Mouse (Mus musculus): ENCODE results near the gene Cd37.
A peak's percentile ranks its signal among the peaks of the same experiment; 100 is the strongest.
"Not testable (repeated sequence)": the region's sequence is repeated elsewhere in the genome, so short reads cannot be mapped to it uniquely, and the experiment has no call there.

Cd37 gene

DNA sequence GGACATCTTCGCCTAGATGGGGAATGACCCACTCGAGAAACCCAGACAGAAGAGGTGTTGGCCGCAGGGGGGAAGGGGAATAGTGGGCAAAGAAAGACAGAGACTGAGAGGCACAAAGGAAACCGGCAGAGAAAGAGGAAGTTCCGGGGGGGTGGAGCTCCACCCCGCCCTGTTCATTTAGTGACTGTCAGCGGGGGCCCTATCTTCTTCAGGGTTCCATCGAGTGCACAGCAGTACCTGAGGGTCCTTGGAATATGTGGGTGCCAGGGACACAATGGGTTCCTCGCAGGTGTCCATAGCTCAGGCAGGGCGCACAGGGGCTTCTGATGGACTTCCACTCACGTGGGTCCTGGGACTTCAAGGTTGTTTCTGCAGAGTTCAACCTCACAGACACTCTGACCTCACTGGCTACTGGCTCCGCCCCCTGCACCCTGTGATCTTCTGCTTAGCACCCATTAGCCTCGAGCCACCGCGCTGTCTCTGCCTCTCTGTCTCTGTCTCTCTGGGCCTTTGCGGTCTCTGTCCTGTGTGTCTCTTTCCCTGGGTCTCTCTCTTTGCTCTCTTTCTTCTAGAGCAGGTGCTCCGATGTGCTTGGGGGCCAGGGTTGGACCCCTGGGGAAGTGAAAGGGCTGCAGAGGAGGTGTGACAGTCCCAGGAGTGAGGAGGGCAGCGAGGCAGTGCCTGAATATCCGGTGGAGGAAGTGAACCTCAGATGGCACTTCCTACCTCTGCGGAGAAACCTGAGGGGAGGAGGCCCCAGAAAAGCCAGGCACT, at the start of gene Cd37:
Gene Cd37 (minus strand): TSS at position 393 of the 774 bp plus-strand sequence.
- no peak for DNase-seq (ENCODE audit: low read depth, low spot score)

DNA sequence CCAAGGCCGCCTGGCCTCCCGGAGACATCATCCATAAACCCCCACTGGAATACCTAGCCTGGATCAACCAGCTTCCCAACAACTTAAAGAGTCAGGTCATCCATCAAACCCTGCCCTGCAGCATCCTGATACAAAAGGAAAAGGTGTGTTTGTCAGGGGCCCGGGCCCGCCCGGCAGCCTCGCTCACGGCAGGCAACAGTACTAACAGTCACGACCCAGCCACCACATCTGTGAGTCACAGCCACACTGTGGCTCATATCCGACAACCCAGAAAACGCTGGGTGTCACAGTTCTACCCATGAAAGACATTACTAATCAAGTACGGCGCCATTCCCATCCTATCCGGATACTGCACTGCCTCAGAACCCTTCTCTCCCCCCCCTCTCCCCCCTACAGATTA, 47.6 kb upstream of the Cd37 start:
- DNase-seq (ENCODE audit: low read depth, low spot score): no peak

DNA sequence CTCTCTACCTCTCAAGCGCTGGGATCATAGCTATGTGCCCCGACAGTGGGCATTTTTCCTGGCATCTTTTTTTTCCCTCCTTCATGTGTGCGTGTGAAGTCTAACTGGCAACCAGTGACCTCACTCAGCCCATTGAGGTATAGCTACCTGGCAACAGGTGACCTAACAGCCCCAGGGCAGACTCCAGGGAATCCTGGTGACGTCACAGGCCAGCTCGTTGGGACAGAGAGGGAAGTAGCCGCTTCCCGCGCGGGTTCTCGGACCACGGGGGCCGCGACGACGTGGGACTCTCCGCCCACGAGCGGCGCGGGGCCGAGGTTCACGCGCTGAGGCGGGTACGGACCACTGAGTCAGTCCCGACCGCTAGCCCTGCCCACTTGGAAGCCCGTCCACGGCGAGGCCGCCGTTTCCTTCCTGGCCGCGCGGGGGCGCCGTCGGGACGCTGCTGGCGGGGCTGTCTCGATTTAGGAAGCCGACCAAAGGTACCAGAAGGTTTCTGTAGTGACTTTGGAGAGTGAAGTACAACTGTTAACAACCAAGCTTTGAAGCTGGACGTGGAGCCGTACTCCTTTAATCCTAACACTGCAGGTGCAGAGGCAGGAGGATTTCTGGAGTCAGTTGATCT, 38.3 kb upstream of the Cd37 start, which contains the start of gene Slc6a21:
Gene Slc6a21 (plus strand): TSS at position 378 of the 625 bp plus-strand sequence.
- DNase-seq (ENCODE audit: low read depth, low spot score): peak; percentile 37

DNA sequence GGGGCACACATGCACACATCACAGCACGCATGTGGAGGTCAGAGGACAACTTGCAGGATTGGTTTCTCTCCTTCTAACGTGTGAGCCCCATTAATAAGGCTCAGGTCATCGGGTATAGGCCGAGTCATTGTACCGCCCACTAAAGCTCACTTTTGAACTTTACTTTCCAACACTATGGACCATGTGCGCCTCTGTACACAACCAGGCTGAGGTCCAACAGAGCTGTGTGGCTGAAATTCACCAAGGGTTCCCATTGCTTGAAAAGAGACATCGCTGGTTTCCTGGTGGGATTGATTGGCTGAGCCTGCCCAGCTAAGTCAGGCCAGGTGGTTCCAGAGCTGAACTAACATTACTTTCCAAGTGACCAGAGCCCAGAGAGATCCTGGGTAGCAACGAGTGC, 34.8 kb upstream of the Cd37 start:
- DNase-seq (ENCODE audit: low read depth, low spot score): no peak

DNA sequence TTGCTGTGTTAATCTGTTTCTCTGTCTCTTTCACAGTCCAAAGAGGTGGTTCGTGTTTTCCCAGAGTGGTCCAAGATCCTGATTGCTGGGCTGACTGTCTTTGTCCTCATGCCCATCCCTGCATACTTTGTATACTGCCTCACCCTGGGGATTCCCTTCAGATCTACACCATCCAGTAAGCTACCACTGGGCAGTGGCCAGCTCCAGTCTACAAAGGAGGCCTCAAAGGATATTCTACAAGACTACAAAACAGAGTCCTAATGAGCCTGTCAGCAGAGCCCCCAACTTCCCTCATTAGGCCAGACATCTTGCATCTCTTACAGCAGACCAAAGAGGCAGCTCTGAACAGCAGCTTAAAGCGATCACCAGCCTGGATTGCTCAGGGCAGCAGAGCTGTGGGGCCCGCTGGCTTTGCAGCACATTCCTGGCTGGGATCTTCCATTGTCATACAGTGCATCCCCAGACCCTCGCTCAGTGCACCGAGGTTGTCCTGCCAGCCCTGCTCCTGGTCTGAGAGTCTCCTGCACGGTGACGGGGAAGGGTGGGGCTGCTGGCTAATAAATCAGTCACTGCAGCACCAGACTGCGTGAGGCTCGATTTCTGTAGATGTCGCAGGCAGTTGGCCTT, 34.0 kb upstream of the Cd37 start:
- no peak for DNase-seq (ENCODE audit: low read depth, low spot score)

DNA sequence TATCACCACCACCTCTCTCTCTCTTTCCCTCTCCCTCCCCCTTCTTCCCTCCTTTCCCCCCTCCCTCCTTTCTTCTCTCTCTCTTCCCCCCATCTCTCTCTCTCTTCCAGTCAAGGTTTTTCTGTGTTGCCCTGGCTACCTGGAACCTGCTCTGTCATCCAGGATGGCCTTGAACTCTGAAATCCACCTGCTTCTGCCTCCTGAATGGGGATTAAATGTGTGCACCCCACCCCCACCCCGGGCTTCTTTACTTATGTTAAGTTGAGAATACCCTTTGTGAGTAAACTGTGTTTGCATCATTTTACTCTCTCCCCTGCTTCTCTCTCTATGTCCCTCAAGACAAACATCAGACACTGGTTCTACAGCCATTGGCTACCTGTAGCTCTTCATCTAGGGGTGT, 26.6 kb upstream of the Cd37 start:
- no peak for DNase-seq (ENCODE audit: low read depth, low spot score)

DNA sequence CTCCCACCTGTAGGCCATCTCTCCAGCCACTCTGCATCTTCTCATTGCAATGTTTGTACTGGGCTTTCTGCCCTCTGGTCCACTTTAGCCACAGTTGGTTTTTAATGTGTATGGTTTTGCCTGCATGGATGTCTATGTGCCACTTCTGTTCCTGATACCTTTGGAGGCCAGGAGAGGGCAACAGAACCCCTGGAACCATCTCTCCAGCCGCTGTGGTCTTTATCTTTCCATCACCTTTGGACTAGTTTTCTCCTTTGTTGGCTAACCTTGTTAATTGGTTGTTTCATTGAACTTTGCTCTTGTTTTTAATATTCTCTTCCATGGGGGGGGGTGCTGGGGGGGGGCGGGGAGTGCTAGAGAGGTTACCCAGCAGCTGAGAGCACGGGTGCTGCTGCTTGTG, 25.4 kb upstream of the Cd37 start:
- DNase-seq (ENCODE audit: low read depth, low spot score): no peak

DNA sequence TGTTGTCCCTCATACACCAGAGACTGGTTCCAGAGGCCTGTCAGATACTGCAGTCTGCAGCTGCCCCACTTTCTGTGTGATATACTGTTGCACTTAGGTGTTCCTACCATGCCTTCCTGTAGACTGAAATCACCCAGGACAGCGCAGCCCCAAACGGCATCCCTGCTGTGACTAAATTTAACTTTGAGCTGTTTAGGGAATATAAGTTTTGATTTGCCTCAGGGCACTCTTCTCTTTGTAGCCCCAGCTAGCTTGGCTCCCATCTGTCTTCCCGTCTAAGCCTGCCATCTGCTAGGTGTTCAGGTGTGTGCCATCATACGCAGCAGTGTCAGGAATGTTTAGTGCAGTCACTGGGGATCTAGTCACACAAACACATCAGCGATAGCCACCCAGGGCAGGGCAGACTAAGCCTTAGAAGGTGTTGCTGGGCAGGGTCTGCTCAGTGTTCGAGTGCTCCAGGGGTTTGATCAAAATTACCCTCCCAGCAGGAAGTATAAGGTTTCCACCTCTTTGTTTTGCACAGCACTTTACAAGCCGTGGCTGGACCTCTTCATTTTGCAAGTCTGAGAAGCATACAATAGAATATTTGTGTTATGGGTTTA, 24.2 kb upstream of the Cd37 start:
- DNase-seq (ENCODE audit: low read depth, low spot score): no peak

DNA sequence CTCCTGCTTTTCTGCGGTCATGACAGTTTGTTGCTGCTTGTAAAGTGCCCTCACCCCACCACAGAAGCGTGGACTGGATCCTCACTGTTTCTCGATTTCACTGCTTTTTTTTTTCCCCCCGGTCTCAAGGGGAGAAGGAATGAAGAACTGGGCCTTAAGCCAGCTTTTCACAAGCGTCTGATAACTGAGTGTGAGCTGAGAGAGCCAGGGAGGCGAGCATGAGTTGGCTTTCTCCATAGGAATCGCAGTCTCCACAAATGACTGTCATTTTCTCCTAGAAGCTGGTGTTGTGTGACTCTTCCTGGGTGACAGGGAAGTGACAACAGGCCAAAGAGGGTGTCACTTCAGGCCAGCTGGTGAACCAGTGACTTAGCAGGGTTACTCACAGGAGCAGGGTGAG, 23.4 kb upstream of the Cd37 start:
- DNase-seq (ENCODE audit: low read depth, low spot score): no peak

DNA sequence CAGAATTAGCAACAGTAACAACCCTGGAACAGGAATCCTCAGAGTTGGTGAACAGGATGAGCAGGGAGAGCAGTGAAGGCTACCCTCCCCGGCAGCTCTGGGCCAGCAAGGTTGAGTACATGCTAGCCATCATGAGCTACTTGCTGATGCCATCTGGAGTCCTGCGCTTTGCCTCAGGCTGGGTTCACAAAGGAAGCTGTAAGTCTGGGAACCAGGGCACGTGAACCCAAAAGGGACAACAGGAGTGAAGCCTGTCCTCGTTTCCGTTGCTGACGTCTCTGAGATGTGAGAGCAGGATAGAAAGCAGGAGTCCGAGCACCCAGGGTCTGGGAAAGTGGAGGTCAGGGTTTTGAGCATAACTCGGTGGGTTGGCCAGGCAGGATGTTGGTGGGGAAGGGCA, 20.4 kb upstream of the Cd37 start:
- no peak for DNase-seq (ENCODE audit: low read depth, low spot score)

DNA sequence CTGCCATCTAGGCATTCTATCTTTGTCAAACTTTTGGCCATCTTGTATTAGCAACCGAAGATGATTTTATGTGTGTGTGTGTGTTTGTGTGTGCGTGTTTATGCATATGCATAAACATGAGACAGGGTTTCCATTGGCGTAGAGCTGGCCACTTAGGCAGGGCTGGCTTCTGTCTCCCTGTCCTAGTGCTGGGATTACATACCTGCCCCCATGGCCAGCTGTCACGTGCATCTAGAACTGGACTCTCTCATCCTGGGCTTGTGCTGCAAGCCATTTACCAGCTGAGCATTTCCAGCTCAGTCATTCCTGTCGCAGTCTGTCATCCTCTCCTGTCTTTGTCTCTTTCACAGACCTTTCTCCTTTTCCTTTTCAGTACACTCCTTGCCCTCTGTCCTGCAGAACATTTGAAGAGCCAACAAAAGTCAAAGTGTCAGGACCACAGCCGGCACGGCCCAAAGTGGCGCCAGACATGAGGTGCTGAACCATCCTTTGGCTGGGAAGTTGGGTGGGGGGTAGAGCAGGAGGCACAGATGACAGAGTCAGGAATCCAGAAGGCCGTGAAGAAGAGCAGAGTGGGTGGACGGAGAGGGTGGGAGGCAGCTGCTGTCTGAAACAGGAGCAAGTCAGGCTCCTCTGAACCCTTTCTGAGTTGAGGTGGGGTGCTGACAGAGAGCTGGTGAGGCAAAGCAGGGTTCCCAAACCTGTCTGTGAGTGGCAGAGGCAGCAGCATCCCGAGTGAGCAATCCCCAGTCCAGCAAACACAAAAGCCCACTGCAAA, 18.3 kb upstream of the Cd37 start:
- DNase-seq (ENCODE audit: low read depth, low spot score): no peak

DNA sequence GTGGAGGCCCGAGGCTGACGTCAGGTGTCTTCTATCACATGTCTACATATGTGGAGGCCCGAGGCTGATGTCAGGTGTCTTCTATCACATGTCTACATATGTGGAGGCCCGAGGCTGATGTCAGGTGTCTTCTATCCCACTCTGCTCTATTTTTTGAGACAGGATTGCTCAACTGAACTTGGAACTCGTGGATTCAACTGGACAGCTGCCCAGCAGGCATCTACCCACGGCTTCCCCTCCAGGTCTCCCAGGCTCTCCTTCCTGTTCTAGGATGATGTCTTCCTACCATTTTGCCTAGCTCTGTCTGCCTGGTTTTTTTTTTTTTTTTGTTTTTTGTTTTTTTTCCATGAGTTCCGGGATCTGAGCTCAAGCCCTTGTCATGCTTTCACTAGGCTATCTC, 16.9 kb upstream of the Cd37 start:
- DNase-seq (ENCODE audit: low read depth, low spot score): not testable (repeated sequence)

DNA sequence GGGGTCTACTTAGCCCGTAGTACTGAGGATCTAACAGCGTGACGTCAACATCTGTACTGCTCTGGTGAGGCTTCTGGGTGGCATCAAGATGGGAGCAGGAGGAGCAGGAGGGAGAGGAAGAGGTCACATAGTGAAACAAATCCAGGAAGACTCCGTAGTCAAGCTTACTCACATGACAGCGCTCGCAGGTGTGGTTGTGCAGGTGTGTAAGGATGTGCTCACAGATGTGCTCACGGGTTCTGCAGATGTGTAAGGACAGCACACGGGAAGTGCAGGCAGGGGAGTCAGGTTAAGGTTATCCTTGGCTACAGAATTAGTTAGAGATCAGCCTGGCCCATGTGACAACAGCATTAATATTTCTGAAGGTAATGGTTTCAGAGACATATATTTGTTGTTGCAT, 14.9 kb upstream of the Cd37 start:
- DNase-seq (ENCODE audit: low read depth, low spot score): no peak

DNA sequence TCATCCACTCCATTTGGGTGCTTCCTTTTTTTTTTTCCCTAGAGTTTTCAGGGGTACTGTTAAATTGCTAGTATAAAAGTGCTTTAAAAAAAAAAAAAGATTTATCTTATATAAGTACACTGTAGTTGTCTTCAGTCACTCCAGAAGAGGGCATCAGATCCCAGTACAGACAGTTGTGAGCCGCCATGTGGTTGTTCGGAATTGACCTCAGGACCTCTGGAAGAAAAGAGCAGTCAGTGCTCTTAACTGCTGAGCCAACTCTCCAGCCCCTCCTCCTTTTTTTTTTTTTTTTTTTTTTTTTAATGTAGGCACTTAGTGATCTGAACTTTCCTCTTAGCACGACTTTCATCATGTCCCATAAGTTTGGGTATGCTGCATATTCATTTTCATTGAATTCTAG, 8.8 kb upstream of the Cd37 start:
- no peak for DNase-seq (ENCODE audit: low read depth, low spot score)

DNA sequence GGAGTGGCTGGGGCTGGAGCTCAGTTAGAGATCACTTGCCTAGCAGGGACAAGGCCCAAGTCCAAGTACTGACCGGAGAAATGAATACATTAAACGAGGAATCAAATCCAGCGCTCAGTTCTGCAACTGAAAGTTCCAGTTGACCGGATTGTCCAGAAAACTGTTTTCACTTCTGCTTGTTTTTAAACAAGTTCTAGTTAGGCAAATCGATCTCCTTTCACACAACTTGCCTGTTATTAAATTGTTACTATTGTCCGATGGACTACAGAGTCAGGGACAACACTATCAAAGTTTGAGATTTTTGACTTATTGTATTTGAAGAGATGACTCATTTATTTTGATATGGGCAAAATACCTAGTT, 2.5 kb upstream of the Cd37 start:
- DNase-seq (ENCODE audit: low read depth, low spot score): no peak

DNA sequence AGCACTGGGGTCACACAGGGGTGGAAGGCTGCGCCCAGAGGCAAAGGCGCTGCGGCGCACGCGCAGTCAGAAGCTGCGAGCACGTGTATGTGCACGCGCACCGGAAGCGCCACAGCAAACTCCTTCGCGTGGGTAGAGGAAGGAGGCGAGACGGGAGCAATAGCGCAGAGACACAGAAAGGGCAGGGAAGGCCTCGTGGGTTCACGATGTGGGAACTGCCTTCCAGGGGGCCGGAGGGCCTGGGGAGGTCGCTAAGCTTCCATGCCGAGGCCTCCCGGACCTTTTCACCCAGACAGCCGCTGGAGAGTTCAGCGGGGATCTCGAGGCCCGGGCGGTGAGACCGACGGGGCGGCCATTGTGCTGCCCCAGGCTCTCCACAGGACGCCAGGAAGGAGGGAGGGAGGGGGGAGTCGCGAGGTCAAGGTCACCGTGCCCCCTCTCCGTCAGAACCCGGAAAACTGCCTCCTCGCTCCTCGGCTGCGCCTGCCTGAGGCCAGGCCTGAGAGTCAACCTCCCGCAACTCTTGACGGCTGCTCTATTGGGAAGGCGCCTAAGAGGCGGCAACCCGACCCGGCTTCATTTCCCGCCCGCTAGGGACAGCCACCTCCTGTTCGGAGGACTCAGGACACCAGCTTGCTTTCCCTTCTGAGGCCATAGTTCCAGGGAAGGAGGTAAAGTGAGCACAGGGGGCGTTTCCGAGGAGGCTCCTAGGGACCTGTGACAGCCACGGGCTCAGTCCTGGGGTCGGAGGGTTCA, 1.9 kb upstream of the Cd37 start, which contains the start of gene Slc6a16:
Gene Slc6a16 (plus strand): TSS at position 453 of the 756 bp plus-strand sequence.
- DNase-seq (ENCODE audit: low read depth, low spot score): peak; percentile 55

DNA sequence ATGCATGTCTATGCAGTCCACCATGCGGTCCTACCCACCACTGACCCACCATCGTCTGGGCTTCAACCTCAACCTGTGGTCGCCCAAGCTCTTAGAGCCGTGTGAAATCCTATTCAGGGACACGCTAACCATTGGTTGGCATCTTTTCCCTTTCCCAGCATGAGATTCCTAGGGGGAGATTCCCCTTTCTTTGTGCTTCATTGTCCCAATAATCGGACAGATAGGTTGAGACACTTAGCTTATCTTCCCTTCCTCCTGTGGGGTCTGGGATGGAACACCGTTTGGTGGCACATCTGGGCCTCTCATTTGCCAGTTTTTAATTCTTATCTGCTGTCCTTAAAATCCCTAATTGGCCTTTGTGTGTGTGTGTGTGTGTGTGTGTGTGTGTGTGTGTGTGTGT, 1.2 kb upstream of the Cd37 start:
- no peak for DNase-seq (ENCODE audit: low read depth, low spot score)

DNA sequence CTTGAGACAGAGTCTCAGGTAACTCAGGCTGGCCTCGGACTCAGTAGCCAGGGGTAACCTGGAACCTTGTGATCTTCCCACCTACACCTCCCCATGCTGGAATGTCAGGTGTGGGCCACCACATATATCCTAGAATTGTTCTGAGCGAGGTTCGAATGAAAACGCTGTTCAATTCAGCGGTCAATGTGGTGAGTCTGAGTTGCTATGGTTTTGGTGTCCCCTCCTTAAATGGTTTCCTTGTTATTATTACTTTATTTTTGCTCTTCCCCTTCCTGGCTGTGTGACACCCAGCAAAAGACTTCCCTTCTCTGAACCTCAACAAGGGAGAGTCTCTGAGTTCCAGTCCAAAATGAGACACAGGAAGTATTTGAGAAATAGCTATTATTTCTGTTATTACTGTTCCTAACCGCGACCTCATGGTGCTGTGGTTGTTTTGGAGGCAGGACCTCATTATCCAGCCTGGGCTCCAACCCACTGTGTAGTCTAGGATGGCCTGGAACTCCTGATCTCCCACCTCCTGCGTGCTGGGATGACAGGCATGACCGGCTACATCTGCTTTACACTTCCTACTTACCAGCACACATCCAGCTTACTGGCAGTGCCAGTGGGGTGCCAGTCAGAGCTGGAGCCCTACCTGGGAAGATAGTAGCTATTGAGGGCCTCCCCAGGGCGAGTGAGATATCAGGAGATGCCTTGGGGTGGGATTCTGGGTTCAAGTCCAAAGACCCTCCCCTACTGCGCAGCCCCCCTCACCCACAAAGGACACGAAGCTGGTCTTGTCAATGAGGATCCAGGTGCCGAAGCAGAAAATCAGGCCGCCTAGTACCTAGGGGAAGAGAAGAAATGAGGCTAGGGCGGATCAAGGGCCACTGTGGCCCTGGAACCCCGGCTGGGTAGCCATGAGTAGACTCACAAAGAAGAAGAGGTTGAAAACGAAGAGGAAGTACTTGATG, 892 bp downstream of the Cd37 start:
- no peak for DNase-seq (ENCODE audit: low read depth, low spot score)

DNA sequence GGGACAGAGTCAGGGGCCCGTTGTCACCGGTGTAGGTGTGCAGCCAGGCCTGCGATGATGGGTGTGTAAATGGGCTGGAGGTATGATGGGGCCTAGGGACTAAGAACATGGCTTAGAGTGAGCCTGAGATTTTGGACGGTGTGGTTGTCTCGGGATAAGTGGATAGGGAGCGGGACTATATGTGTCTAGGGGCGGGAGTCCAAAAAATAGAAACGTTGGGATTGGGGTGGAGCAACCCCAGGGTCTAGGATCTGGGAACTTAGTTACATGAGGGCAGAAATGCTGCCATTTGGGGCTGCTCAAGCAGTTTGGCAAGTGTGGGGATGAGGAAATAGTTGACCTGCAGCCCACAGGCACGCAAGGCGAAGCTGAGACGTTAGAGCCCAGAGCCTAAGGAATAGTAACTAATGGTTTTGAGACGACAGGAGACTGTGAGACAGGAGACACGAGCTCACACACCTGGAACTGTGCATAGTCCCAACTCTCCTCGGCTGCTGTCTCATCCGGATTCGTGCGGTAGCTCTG, 3.2 kb downstream of the Cd37 start:
- peak; percentile 25 for DNase-seq (ENCODE audit: low read depth, low spot score)
